Mouse (Mus musculus) myocyte (in vitro differentiated cells): ENCODE measurements around the gene Ccdc146. TPM values are rescaled to one million over a fixed set of nuclear protein-coding genes. Genes with fewer than 3 reads are reported as not detected.
A peak's percentile ranks its signal among the peaks of the same experiment; 100 is the strongest.

Experiments
- H3K27me3 ChIP-seq: one replicate; pipeline ENCODE4 v1.6.1; 2011; ENCODE audit not compliant: control insufficient read depth, insufficient read depth, insufficient read length
- H3K36me3 ChIP-seq: one replicate; pipeline ENCODE4 v1.6.1; 2011; ENCODE audit not compliant: control insufficient read depth, insufficient read depth
- H3K4me2 ChIP-seq: one replicate; pipeline ENCODE4 v1.6.1; 2011; ENCODE audit warnings: low read depth, control low read depth
- H3K4me3 ChIP-seq: one replicate; pipeline ENCODE4 v1.5.1; 2011; ENCODE audit warnings: mild to moderate bottlenecking, control low read depth, moderate library complexity
- H3K79me2 ChIP-seq: one replicate; pipeline ENCODE4 v1.6.1; 2011; ENCODE audit not compliant: control insufficient read depth, insufficient read depth
- H3ac ChIP-seq: one replicate; pipeline ENCODE4 v1.6.1; 2011; ENCODE audit not compliant: control insufficient read depth, insufficient read length
- CEBPB ChIP-seq: IDR thresholded peaks from 2 replicates; pipeline ENCODE4 v1.6.1; 2011; ENCODE audit warnings: mild to moderate bottlenecking, moderate library complexity; ENCODE audit not compliant: poor library complexity, insufficient read depth, severe bottlenecking
- E2F4 ChIP-seq: IDR thresholded peaks from one replicate; pipeline ENCODE4 v1.6.1; 2011; ENCODE audit warnings: mild to moderate bottlenecking, control low read depth, moderate library complexity; ENCODE audit not compliant: insufficient read depth
- MAX ChIP-seq: IDR thresholded peaks from one replicate; pipeline ENCODE4 v1.6.1; 2011; ENCODE audit warnings: low read depth, mild to moderate bottlenecking, control low read depth
- MYOD1 ChIP-seq, 3 experiments: IDR thresholded peaks; one replicate each; pipeline ENCODE4 v1.6.1; 2011; ENCODE audit warnings: control low read depth in 2 of 3, low read depth in 2 of 3, mild to moderate bottlenecking in 2 of 3, moderate library complexity in 1 of 3; ENCODE audit not compliant: insufficient read length in 2 of 3, control insufficient read depth in 1 of 3
- MYOG ChIP-seq, 3 experiments: IDR thresholded peaks; one replicate each; pipeline ENCODE4 v1.6.1; 2011; ENCODE audit warnings: control low read depth in 2 of 3, low read depth in 2 of 3, mild to moderate bottlenecking in 2 of 3; ENCODE audit not compliant: insufficient read length in 2 of 3, control insufficient read depth in 1 of 3, insufficient read depth in 1 of 3
- POLR2A ChIP-seq: IDR thresholded peaks from one replicate; pipeline ENCODE4 v1.6.1; 2011; ENCODE audit warnings: low read depth, mild to moderate bottlenecking, control low read depth, moderate library complexity; ENCODE audit not compliant: insufficient read length
- POLR2AphosphoS2 ChIP-seq: IDR thresholded peaks from one replicate; pipeline ENCODE4 v1.6.1; 2011; ENCODE audit warnings: low read depth, control low read depth; ENCODE audit not compliant: insufficient read length
- REST ChIP-seq: IDR thresholded peaks from one replicate; pipeline ENCODE4 v1.6.1; 2011; ENCODE audit warnings: mild to moderate bottlenecking, control low read depth, moderate library complexity; ENCODE audit not compliant: insufficient read depth, insufficient read length
- SRF ChIP-seq: IDR thresholded peaks from one replicate; pipeline ENCODE4 v1.6.1; 2011; ENCODE audit warnings: low read depth; ENCODE audit not compliant: control insufficient read depth, insufficient read length
- TCF12 ChIP-seq: IDR thresholded peaks from one replicate; pipeline ENCODE4 v1.6.1; 2011; ENCODE audit warnings: mild to moderate bottlenecking, control low read depth; ENCODE audit not compliant: poor library complexity, insufficient read depth, severe bottlenecking
- TCF3 ChIP-seq: IDR thresholded peaks from one replicate; pipeline ENCODE4 v1.6.1; 2011; ENCODE audit warnings: low read depth, control low read depth; ENCODE audit not compliant: insufficient read length
- USF1 ChIP-seq: IDR thresholded peaks from one replicate; pipeline ENCODE4 v1.6.1; 2011; ENCODE audit warnings: low read depth, mild to moderate bottlenecking, control low read depth, moderate library complexity
- polyA plus RNA-seq: library from polyadenylated mRNA; unstranded; fragments of >200 nt; fragmentation: generic; extraction: Trizol; gene quantifications from one replicate; pipeline ENCODE4 v1.2.1, GENCODE M21; 2012; ENCODE audit warnings: missing spikeins

Gene Ccdc146
- polyA plus RNA-seq, 1 experiment: not detected

GRCm38 (mm10) chr5:21438428-21438827 is 14.0 kb upstream of the Ccdc146 start:
- Histone ChIP-seq H3K4me3 (no peak overlapping the region), H3K27me3 (no peaks in the 10 kb centered on the region), H3K4me2 (no peak overlapping the region), H3K79me2 (no peaks in the 10 kb centered on the region), H3K36me3 (no peaks in the 10 kb centered on the region), H3ac (no peak overlapping the region)
- TF ChIP-seq CEBPB (no peak), SRF (no peak), TCF12 (no peak), TCF3 (no peak), MAX (no peak), POLR2A (no peak), REST (no peak), E2F4 (no peak), MYOG (IDR thresholded peaks at IDR 0.05; ENCODE audit: control insufficient read depth in 1 of 3, insufficient read depth in 1 of 3, insufficient read length in 2 of 3, low read depth in 2 of 3) (no peak), MYOD1 (IDR thresholded peaks at IDR 0.05; ENCODE audit: control insufficient read depth in 1 of 3, insufficient read length in 2 of 3, low read depth in 2 of 3) (no peak), USF1 (no peak), POLR2AphosphoS2 (no peak)

GRCm38 (mm10) chr5:21436471-21436975 is 12.0 kb upstream of the Ccdc146 start:
- TF ChIP-seq USF1 (no peak), MYOG (IDR thresholded peaks at IDR 0.05; ENCODE audit: control insufficient read depth in 1 of 3, insufficient read depth in 1 of 3, insufficient read length in 2 of 3, low read depth in 2 of 3) (no peak), E2F4 (no peak), SRF (no peak), MAX (no peak), CEBPB (no peak), POLR2A (no peak), MYOD1 (IDR thresholded peaks at IDR 0.05; ENCODE audit: control insufficient read depth in 1 of 3, insufficient read length in 2 of 3, low read depth in 2 of 3) (no peak), TCF12 (no peak), TCF3 (no peak), POLR2AphosphoS2 (no peak), REST (no peak)
- Histone ChIP-seq H3K36me3 (no peaks in the 10 kb centered on the region), H3K27me3 (no peaks in the 10 kb centered on the region), H3K79me2 (no peaks in the 10 kb centered on the region), H3K4me2 (no peak overlapping the region), H3K4me3 (no peak overlapping the region), H3ac (no peak overlapping the region)

- Histone ChIP-seq H3K27me3 (no peaks in the 10 kb centered on the region), H3K4me3 (no peak overlapping the region), H3ac (no peak overlapping the region), H3K79me2 (no peaks in the 10 kb centered on the region), H3K36me3 (no peaks in the 10 kb centered on the region), H3K4me2 (no peak overlapping the region)
- TF ChIP-seq POLR2A (no peak), CEBPB (no peak), TCF12 (no peak), E2F4 (no peak), MYOD1 (IDR thresholded peaks at IDR 0.05; ENCODE audit: control insufficient read depth in 1 of 3, insufficient read length in 2 of 3, low read depth in 2 of 3) (no peak), POLR2AphosphoS2 (no peak), USF1 (no peak), REST (no peak), SRF (no peak), MYOG (IDR thresholded peaks at IDR 0.05; ENCODE audit: control insufficient read depth in 1 of 3, insufficient read depth in 1 of 3, insufficient read length in 2 of 3, low read depth in 2 of 3) (no peak), MAX (no peak), TCF3 (no peak)
These were observed 9.9 kb upstream of the Ccdc146 start for GRCm38 (mm10) chr5:21434148-21434929.

DNA sequence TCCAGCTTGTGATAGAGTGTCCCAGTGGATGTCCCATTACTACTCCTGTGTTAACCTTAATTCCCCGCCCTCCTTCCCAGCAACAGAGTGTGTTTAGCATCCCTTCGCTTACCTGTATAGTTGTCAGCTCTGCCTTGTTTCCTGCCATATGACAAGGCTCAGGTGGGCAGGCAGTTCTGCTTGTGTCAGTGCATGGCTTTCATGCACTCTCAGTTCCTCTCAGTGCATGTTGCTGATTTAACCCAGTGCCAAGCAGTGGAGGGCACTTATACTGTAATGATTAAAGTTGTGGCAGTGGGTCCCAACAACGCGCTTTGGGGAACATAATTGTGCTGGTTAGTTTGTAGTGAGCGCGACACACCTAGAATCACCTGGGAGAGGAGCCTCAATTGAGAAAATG is 2.2 kb upstream of the Ccdc146 start:
- H3K36me3 ChIP-seq: no peaks in the 10 kb centered on the region
- H3ac ChIP-seq: no peak overlapping the region
- H3K79me2 ChIP-seq: peaks cover 4% of the 10 kb centered on the region
- H3K4me3 ChIP-seq: peak overlapping the region; percentile 56
- no peaks in the 10 kb centered on the region for H3K27me3 ChIP-seq
- H3K4me2 ChIP-seq: no peak overlapping the region
- TF ChIP-seq POLR2AphosphoS2: no peak
- TF ChIP-seq USF1: no peak
- TF ChIP-seq CEBPB: no peak
- TF ChIP-seq POLR2A: no peak
- no peak for TF ChIP-seq REST
- no peak for TF ChIP-seq TCF12
- TF ChIP-seq MYOD1 (IDR thresholded peaks at IDR 0.05; ENCODE audit: control insufficient read depth in 1 of 3, insufficient read length in 2 of 3, low read depth in 2 of 3): no peak
- TF ChIP-seq SRF: no peak
- TF ChIP-seq MAX: no peak
- TF ChIP-seq E2F4: no peak
- TF ChIP-seq TCF3: no peak
